Mouse (Mus musculus): ENCODE results near the gene Letmd1. TPM values are rescaled to one million over a fixed set of nuclear protein-coding genes. Genes with fewer than 3 reads are reported as not detected.

Letmd1 gene
- polyA plus RNA-seq, 1 experiment = 24.8 TPM

- no peak for TF ChIP-seq GATA1 (IDR thresholded peaks at IDR 0.05; ENCODE audit: low read length)
Observed at GRCm38 (mm10) chr15:100470037-100470436, 1.2 kb downstream of the Letmd1 start.

DNA sequence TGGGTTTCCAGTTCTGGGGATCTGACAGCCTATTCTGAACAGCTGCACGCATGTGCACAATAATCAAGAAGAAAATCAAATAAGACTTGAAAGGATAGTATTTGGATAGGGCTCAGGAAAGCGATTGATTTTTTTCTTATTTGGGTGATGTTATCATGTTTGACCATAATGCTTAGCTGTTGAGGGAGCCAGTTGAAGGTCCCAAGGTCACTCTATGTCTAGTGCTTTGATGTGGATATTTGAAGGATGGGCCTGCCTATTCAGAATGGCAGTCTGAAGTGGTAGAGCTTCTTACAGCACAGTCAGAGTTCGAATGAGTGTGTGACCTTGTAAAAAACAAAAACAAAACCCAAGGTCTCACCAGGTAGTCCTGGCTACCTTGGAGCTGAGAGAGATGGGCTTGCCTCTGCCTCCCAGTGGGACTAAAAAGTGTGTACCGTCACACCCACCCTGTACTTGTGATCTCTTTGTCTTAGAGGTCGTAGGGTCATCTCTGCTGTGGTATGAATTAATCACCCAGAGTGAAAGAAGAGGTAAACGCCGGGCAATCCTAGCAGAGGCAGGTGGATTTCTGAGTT is 5.2 kb downstream of the Letmd1 start:
- no peak for TF ChIP-seq GATA1 (IDR thresholded peaks at IDR 0.05; ENCODE audit: low read length)

GRCm38 (mm10) chr15:100478351-100478750 is 9.5 kb downstream of the Letmd1 start:
- TF ChIP-seq GATA1 (IDR thresholded peaks at IDR 0.05; ENCODE audit: low read length) = no peak

- TF ChIP-seq GATA1 (IDR thresholded peaks at IDR 0.05; ENCODE audit: low read length) = no peak
Observed at GRCm38 (mm10) chr15:100478925-100479324, 10.1 kb downstream of the Letmd1 start.

DNA sequence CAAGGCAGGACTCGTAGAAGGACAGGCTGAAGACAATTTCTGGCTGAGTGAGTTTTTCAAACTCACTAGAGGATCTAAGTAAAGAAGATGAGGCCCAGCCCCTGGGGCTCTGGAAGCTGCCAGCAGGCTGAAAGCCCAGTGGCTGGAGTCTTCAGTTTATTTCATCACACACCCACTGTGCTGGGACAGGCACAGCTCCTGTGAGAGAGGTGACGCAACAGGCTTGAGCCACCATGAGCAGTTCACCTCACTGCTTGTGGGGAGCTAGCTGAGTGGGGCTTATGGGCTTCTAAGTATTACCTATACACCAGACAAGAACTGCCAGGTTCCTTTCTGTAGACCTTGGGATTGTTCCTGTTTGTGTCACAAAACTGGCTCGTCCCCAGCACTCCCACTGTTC is 16.8 kb downstream of the Letmd1 start:
- TF ChIP-seq GATA1 (IDR thresholded peaks at IDR 0.05; ENCODE audit: low read length) = no peak

- no peak for TF ChIP-seq GATA1 (IDR thresholded peaks at IDR 0.05; ENCODE audit: low read length)
Observed at GRCm38 (mm10) chr15:100486450-100486849, 17.6 kb downstream of the Letmd1 start.

DNA sequence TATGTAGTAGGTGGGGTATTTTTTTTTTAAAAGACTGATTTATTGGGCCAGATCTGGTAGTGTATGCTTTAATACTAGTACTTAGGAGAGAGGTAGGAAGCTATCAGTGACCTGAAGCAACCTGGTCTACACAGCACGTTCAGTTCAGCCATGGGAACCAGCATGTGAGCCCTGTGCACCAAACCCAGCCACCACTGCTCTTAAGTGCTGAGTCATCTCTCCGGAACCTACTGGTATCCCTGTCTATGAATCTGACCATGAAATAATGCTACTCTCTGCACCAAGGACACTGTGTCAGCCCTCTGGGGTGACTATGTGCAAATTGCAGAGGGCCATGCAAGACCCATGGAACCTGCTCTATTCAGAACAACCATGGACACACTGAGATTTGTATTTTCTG is 18.2 kb downstream of the Letmd1 start:
- no peak for TF ChIP-seq GATA1 (IDR thresholded peaks at IDR 0.05; ENCODE audit: low read length)

- no peak for TF ChIP-seq GATA1 (IDR thresholded peaks at IDR 0.05; ENCODE audit: low read length)
Observed at GRCm38 (mm10) chr15:100489263-100489662, 20.4 kb downstream of the Letmd1 start.

DNA sequence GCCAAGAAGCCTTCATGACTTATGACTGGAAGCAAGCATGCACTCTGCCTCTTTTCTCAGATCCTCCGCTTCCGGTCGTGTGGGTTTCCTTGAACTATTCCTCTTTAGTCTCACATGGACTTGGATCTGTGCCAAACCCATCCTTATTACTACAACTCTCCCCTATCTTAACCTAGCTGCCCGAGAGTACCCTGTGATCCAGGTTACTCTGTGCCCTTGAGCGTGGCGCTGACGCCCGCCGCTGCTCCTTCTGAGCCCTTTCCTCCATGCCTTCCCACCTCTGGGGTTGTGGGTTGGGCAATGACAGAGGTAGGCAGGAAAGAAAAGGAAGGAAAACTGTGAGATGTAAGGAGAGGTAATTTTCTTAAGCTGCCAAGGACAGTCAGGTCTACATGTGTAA is 23.1 kb downstream of the Letmd1 start:
- no peak for TF ChIP-seq GATA1 (IDR thresholded peaks at IDR 0.05; ENCODE audit: low read length)

- no peak for TF ChIP-seq GATA1 (IDR thresholded peaks at IDR 0.05; ENCODE audit: low read length)
Observed at GRCm38 (mm10) chr15:100494647-100495046, 25.8 kb downstream of the Letmd1 start.

DNA sequence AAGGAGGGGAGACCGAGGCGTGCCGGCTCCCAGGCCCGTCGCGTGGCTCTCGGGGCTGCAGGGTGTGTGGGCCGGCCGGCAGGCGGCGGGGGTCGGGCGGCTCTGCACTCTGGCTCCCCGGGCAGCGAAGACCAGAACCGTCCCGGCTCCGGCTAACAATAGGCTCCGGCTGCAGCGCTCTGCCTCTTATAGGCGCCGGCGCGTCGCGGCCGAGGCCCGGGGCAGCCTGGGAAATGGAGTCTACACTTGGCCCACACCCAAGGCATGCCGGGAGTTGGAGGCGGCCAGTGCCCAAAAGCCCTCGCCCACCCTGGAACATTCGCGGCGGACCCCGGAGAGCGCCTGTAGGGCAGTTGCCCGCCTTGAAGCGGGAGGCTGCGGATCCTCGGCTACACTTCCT is 26.3 kb downstream of the Letmd1 start, which contains the start of gene Csrnp2:
Gene Csrnp2 (minus strand): TSS at position 387 of the 400 bp plus-strand sequence.
- TF ChIP-seq GATA1 (IDR thresholded peaks at IDR 0.05; ENCODE audit: low read length) = no peak

DNA sequence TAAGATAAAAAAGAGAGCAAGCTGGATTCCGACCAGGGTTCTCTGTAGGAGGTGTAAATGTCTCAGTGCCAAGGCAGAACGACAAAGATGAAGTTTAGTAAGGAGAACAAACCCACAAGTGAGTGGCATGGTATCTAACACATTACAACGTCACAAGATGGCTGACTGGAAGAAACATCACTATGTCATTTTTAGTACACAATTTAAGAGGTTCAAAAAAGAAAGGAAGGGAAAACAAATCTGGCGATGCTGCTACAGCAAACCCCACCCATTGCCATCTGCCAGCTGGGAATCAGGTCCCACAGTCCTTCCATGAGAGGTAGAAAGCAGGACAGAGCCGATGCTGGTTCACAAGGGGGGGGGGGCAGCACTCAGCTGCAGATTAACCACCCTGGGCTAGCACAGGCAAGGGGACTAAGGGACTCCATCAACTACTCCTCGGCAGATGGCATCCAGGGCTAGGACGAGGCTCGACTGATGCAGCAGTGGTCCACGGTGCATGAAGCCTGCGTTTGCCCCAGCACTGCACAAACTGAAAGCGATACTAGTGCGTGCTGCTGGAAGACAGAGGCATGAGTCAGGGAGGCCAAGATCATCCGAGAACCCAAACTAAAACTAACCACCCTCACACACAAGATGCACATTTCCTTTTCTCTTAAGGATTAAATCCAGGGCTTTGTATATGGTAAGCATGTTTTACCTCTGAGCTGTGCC is 39.8 kb downstream of the Letmd1 start:
- TF ChIP-seq GATA1 (IDR thresholded peaks at IDR 0.05; ENCODE audit: low read length) = no peak

- no peak for TF ChIP-seq GATA1 (IDR thresholded peaks at IDR 0.05; ENCODE audit: low read length)
Observed at GRCm38 (mm10) chr15:100510072-100510471, 41.2 kb downstream of the Letmd1 start.

DNA sequence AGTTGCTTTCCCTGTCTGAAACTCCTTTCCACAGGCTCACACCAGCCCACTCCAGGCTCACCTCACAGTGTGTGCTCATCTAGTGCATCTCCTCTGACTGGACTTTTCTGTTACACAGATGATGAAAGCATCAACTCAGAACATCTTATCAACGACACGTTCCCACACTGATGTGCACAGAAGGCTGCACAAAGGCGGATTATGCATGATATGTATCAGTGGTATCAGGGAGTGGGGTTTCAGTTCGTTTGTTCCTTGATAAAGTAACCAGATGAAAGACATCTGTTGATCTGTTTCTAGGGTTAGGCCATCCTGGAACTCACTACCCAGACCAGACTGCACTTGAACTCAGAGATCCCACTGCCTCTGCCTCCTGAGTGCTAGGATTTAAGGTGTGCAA is 44.6 kb downstream of the Letmd1 start:
- no peak for TF ChIP-seq GATA1 (IDR thresholded peaks at IDR 0.05; ENCODE audit: low read length)

GRCm38 (mm10) chr15:100515121-100515520 is 46.3 kb downstream of the Letmd1 start:
- no peak for TF ChIP-seq GATA1 (IDR thresholded peaks at IDR 0.05; ENCODE audit: low read length)

- TF ChIP-seq GATA1 (IDR thresholded peaks at IDR 0.05; ENCODE audit: low read length) = no peak
Observed at GRCm38 (mm10) chr15:100520306-100520705, 51.5 kb downstream of the Letmd1 start.

- TF ChIP-seq GATA1 (IDR thresholded peaks at IDR 0.05; ENCODE audit: low read length) = no peak
Observed at GRCm38 (mm10) chr15:100525405-100525804, 56.6 kb downstream of the Letmd1 start.
